Mouse (Mus musculus) hindbrain, postnatal 0 days (tissue): Measurements from ENCODE around the gene Trip11. TPM values are rescaled to one million over a fixed set of nuclear protein-coding genes. Genes with fewer than 3 reads are reported as not detected.

ENCODE experiments used
- ATAC-seq: fragments of 200-750 bp; cut with Nextera tagmentation; 2 replicates; pipeline ENCODE4 v1.8.0; 2017; ENCODE audit warnings: mild to moderate bottlenecking, moderate TSS enrichment, moderate library complexity
- DNase-seq: peaks from one replicate; pipeline ENCODE4 v3.0.0-alpha.2; 2015; ENCODE audit warnings: low spot score
- H3K27ac ChIP-seq: fragments of 300-500 bp; sonication (generic); 2 replicates; pipeline ENCODE4 v1.5.1; 2014; ENCODE audit warnings: mild to moderate bottlenecking
- H3K27me3 ChIP-seq: fragments of 300-500 bp; sonication (generic); 2 replicates; pipeline ENCODE4 v1.6.1; 2014; ENCODE audit warnings: low read length, mixed read lengths; ENCODE audit not compliant: insufficient read depth
- H3K36me3 ChIP-seq: fragments of 300-500 bp; sonication (generic); 2 replicates; pipeline ENCODE4 v1.6.1; 2014; ENCODE audit warnings: low read length, mixed read lengths; ENCODE audit not compliant: insufficient read depth
- H3K4me1 ChIP-seq: fragments of 300-500 bp; sonication (generic); 2 replicates; pipeline ENCODE4 v1.6.1; 2014; ENCODE audit warnings: antibody characterized with exemption, low read length, mixed read lengths; ENCODE audit not compliant: insufficient read depth
- H3K4me2 ChIP-seq: fragments of 300-500 bp; sonication (generic); 2 replicates; pipeline ENCODE4 v1.6.1; 2014; ENCODE audit warnings: low read depth, mild to moderate bottlenecking, low read length, moderate library complexity, mixed read lengths
- H3K4me3 ChIP-seq: fragments of 300-500 bp; sonication (generic); 2 replicates; pipeline ENCODE4 v1.5.1; 2014; ENCODE audit warnings: low read length
- H3K9ac ChIP-seq: fragments of 300-500 bp; sonication (generic); replicated peaks from 2 replicates; pipeline ENCODE4 v1.6.1; 2014; ENCODE audit warnings: mild to moderate bottlenecking, low read length, moderate library complexity, mixed read lengths
- H3K9me3 ChIP-seq: fragments of 300-500 bp; sonication (generic); 2 replicates; pipeline ENCODE4 v1.6.1; 2016; ENCODE audit warnings: low read length, mixed read lengths
- CTCF ChIP-seq: IDR thresholded peaks from 2 replicates; pipeline ENCODE4 v1.5.1; 2016; ENCODE audit warnings: antibody characterized with exemption, control low read depth, low read depth
- WGBS: fragments of 180-500 bp; shearing (Covaris S2); extraction: QIAGEN DNeasy Blood & Tissue Kit; methylation state at CpG from one replicate; pipeline ENCODE4 v1.1.7; 2014; 5-methylcytosine and 5-hydroxymethylcytosine counted together
- polyA plus RNA-seq: library from polyadenylated mRNA; unstranded; fragments of >200 nt; fragmentation: Nextera tagmentation; extraction: Ambion mirVana; gene quantifications from 2 replicates; pipeline ENCODE4 v1.2.1, GENCODE M21; 2015
- total RNA-seq: library from RNA; depleted of rRNA; stranded (reverse); fragments of >200 nt; gene quantifications from 2 replicates; pipeline ENCODE4 v1.2.3, GENCODE M21; 2014

Gene Trip11
- total and polyA plus RNA-seq, 2 experiments from 2014 or later: 11.1 to 30.9 TPM

DNA sequence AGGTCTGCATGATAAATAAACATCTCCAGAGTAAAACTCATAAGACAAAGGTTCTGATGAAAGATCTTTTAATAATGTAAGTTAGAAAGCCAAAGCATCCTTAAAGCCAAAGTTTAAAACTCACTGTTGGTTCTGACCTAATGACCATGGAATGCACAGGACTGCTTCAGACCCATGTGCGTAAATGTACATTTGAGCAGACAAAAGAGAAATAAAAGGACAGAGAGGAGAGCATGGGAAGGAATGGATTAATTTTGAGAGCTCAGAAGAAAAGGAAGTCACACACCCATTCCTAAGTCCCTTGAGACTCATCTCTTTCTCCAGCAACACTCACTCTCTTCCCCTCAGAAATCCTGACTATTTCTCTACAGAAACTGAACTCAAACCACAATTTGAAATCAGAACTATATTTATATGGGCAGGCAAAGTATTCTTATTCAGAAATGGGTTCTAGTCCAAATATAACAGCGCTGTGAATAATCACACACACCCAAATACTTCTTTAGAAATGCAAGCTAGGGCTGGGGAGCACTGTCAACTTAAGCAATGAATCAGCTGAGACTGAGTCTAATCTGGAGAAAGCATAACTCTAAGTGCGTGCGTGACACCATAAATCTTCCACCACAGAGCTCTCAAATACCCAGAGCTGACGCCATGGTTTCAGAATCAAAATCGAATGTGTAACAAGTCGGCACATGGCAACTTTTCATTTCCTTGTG, 61.1 kb downstream of the Trip11 start:
- Histone ChIP-seq H3K4me1 (no peaks in the 10 kb centered on the region), H3K4me3 (no peak overlapping the region), H3K27me3 (no peaks in the 10 kb centered on the region), H3K9me3 (no peaks in the 10 kb centered on the region), H3K9ac (no peak overlapping the region), H3K27ac (no peak overlapping the region), H3K36me3 (no peaks in the 10 kb centered on the region), H3K4me2 (no peak overlapping the region)
- ATAC-seq (no peak), DNase-seq (no peak)
- 87% methylated on average over 7 of the region's 7 CpGs for WGBS
- TF ChIP-seq CTCF: no peak

DNA sequence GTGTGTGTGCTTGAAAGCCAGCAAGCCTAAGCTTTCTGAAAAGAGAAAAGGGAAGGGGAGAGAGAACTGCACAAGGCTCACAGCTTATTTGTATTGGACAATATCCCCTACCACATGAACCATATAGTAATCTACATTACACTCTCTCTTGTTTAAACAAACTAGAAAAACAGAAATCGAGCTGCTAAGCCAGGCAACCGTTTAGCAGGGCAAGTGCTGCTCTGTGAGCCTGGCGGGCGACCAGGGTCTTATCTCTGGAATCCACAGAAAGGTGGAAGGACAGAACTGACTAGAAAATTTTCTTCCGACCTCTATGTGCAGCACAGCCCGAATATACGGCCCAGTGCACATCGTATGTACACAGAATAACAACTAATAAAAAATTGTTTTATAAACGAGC, 61.8 kb downstream of the Trip11 start:
- H3K9me3 ChIP-seq: no peaks in the 10 kb centered on the region
- H3K4me1 ChIP-seq: no peaks in the 10 kb centered on the region
- WGBS: 84% methylated on average over 9 of the region's 9 CpGs
- DNase-seq (no peak), ATAC-seq (no peak)
- H3K27me3 ChIP-seq: no peaks in the 10 kb centered on the region
- H3K4me2 ChIP-seq: no peak overlapping the region
- H3K4me3 ChIP-seq: no peak overlapping the region
- H3K27ac ChIP-seq: no peak overlapping the region
- no peak for TF ChIP-seq CTCF
- H3K36me3 ChIP-seq: no peaks in the 10 kb centered on the region
- no peak overlapping the region for H3K9ac ChIP-seq

DNA sequence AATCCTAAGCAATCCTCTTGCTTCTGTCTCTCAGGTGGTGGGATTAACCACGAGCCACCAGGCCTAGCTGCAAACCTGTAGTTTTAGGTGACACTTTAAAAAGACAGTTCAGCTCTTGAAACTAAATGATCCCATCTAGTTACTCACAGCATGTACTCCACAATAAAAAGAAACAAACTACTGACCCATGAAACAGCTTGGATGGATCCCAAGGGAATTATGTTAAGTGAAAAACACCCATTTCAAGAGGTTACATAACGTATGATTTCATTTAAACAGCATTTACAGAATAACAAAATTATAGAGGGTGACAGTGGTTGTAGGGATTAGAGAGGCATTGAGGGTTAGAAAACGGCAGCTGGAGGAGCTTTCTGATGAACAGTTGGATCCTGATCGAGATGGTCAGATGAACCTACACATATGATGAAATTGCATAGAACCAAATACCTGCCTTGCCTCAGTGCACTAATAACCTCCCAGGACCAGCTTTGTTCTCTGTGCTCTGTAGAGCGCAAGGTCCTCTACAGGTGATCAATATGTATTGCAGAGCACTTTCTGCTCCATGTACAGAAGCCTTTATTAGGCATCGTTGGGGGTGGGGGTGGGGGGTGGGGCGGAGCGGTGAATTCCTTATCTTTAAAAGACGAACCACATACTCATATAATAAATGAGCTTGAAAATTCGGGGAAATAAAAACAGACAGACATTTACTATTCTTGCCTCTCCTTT, 76.4 kb downstream of the Trip11 start:
- no peaks in the 10 kb centered on the region for H3K27me3 ChIP-seq
- DNase-seq: no peak
- no peak overlapping the region for H3K4me3 ChIP-seq
- 86% methylated on average over 10 of the region's 10 CpGs for WGBS
- no peaks in the 10 kb centered on the region for H3K4me1 ChIP-seq
- no peak for ATAC-seq
- peaks cover 10% of the 10 kb centered on the region; the same call in 1 of the 2 replicates for H3K36me3 ChIP-seq
- no peak for TF ChIP-seq CTCF
- H3K9ac ChIP-seq: no peak overlapping the region
- H3K27ac ChIP-seq: no peak overlapping the region
- H3K4me2 ChIP-seq: no peak overlapping the region
- H3K9me3 ChIP-seq: no peaks in the 10 kb centered on the region

DNA sequence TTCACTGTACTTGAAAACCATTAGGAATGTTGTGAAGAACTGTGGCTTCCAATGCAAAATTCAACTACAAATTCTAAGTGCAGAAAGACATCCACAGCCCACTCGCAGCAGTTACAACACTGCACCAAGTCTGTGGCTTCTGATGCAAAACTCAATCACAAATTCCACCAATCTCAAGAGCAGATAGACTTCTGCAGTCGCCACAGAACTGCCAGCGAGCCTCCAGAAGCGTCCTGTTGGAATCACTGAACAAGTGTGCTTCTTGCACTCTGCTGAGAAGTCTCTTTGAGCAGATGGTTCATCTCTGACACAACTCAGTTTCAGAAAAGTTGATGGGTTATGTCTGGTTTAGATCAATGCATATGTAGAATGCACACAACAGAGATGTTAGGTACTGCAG, 78.4 kb downstream of the Trip11 start:
- WGBS: 92% methylated on average over 4 of the region's 4 CpGs
- Histone ChIP-seq H3K36me3 (peaks cover 10% of the 10 kb centered on the region; the same call in 1 of the 2 replicates), H3K9me3 (no peaks in the 10 kb centered on the region), H3K27ac (no peak overlapping the region), H3K27me3 (no peaks in the 10 kb centered on the region), H3K9ac (no peak overlapping the region), H3K4me1 (no peaks in the 10 kb centered on the region), H3K4me2 (no peak overlapping the region), H3K4me3 (no peak overlapping the region)
- no peak for ATAC-seq
- TF ChIP-seq CTCF: no peak
- no peak for DNase-seq

DNA sequence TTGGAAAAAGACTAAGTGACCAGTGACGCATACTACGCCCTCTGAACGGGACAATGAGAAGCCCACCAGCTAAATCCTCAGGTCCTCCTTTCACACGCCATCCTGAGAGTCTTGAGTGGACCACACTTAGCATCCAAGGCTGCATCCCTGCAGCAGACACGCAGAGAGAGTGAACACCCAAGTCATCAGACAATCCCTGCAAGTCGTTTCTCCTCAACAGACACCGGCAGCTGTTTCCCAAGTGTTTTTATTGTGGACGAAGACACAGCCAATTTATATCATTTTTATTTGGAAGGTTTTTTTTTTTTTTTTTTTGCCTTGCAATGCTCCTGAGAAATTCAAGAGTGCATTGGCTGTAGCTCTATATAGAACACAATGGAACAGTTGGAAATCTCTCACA, 79.3 kb downstream of the Trip11 start:
- Histone ChIP-seq H3K9me3 (no peaks in the 10 kb centered on the region), H3K4me1 (no peaks in the 10 kb centered on the region), H3K9ac (no peak overlapping the region), H3K27me3 (no peaks in the 10 kb centered on the region), H3K4me2 (no peak overlapping the region), H3K4me3 (no peak overlapping the region), H3K36me3 (peaks cover 10% of the 10 kb centered on the region; the same call in 1 of the 2 replicates), H3K27ac (no peak overlapping the region)
- ATAC-seq (no peak), DNase-seq (no peak)
- no peak for TF ChIP-seq CTCF
- WGBS: 92% methylated on average over 8 of the region's 8 CpGs

DNA sequence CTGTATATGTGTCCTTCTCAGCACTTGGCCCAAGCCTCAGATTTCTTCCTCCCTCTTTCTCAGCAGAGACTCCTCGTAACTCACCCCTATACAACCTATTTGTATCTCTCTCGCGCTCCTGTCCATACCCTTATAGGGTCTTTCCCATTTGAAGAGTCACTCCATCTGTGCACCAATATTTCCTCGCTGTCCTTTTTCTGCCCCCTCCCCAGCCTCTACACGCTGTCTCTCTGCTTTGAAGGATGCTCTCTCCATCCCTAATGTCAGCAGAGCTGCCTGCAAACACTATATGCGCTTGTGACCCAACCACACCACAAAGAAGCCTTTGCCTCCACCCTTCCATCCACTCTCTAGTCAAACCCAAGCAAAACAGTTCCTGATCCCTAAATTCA, 80.0 kb downstream of the Trip11 start:
- no peak overlapping the region for H3K4me2 ChIP-seq
- 98% methylated on average over 6 of the region's 6 CpGs for WGBS
- no peak overlapping the region for H3K27ac ChIP-seq
- no peaks in the 10 kb centered on the region for H3K4me1 ChIP-seq
- H3K9ac ChIP-seq: no peak overlapping the region
- DNase-seq: no peak
- H3K36me3 ChIP-seq: peaks cover 6% of the 10 kb centered on the region; the same call in 1 of the 2 replicates
- no peak overlapping the region for H3K4me3 ChIP-seq
- no peak for TF ChIP-seq CTCF
- ATAC-seq: no peak
- no peaks in the 10 kb centered on the region for H3K9me3 ChIP-seq
- no peaks in the 10 kb centered on the region for H3K27me3 ChIP-seq
